In the genomic region with DNA sequence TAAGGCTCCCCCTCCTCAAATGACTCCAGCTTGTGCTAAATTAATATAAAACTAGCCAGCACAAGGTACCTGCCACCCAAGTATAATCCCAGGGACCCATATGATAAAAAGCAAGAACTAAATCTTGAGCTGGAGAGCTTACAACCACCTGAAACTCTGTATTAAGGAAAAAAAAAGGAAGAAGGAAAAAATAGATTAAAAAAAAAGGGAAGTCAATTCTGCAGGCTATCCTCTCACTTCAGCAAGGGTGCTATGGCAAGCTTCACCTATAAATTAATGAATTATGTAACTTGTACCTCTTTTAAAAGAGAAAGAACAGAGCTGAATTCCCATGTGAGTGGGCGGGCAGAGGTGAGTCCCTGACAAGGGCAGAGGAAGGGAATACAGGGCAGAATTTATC, we compare ENCODE assay signal across 31 mouse cellular contexts. TPM values are rescaled to one million over a fixed set of nuclear protein-coding genes. Genes with fewer than 3 reads are reported as not detected.
DNase-seq lines count a peak whose midpoint lies in the region; ATAC-seq and TF ChIP-seq lines count a peak whose summit lies in the region.
"Had no signal": no experiment of that assay in that cellular context is flagged by ENCODE, and none has a peak within 500 bp of the region (broad histone marks: within the 10 kb centered on the region; RNA-seq: fewer than 3 reads in every experiment).

No protein-coding gene starts in this region.

- no peaks in the 10 kb centered on the region for H3K27me3 ChIP-seq in heart, adult 2 months (ENCODE audit: control insufficient read depth, insufficient read depth, low read length)
- H3K27me3 ChIP-seq in heart, embryonic 15.5 days, result no peaks in the 10 kb centered on the region
- H3K27me3 ChIP-seq: limb, embryonic 12.5 days had no signal

- no peak for TF ChIP-seq EP300 in heart, adult 2 months (IDR thresholded peaks at IDR 0.05; ENCODE audit: insufficient read depth, low read depth, low read length)

- H3K4me2 ChIP-seq in heart, embryonic 15.5 days, result peak overlapping the region; percentile 26; the same call in 1 of the 2 replicates
- H3K4me2 ChIP-seq: limb, embryonic 12.5 days; liver, embryonic 11.5 days; midbrain, embryonic 11.5 days had no signal

- no peak for ATAC-seq in heart, embryonic 15.5 days (replicated peaks; ENCODE audit: insufficient number of reproducible peaks, insufficient read depth, low FRiP score, low read depth)
- ATAC-seq: forebrain, embryonic 14.5 days; liver, postnatal 0 days had no signal

- H3K9me3 ChIP-seq in heart, embryonic 15.5 days (replicated peaks), result no peaks in the 10 kb centered on the region
- H3K9me3 ChIP-seq: limb, embryonic 12.5 days had no signal

- intact Hi-C loops in heart, adult 2 months (cut with DNase I), result no loop called here
- intact Hi-C loops in heart, postnatal 36 days (cut with DNase I), result no loop called here
- intact Hi-C loops in heart, postnatal 25 days (cut with DNase I), result no loop called here

- no peak for DNase-seq in heart, adult 2 months
- no peak for DNase-seq in heart, postnatal 36 days
- no peak for DNase-seq in heart, postnatal 25 days (ENCODE audit: low spot score)
- no peak for DNase-seq in layer of hippocampus, adult 2 months (ENCODE audit: low spot score in 2 of 2)
- no peak for DNase-seq in layer of hippocampus, postnatal 25 days (ENCODE audit: extremely low spot score in 1 of 2, low spot score in 1 of 2)
- DNase-seq: cerebellum, adult 2 months; embryo, embryonic 11 days; liver, postnatal 0 days; thymus, adult 18-20 months; thymus, postnatal 4 days had no signal

- WGBS in heart, adult 2 months, result 52% methylated on average over 1 of the region's 1 CpGs
- 44% methylated on average over 1 of the region's 1 CpGs for WGBS in heart, embryonic 15.5 days
- WGBS in olfactory bulb, adult 2 months, result 63% methylated on average over 1 of the region's 1 CpGs

- TF ChIP-seq POLR2A in heart, adult 2 months (IDR thresholded peaks at IDR 0.05; ENCODE audit: insufficient read depth, low read depth, low read length), result no peak
- TF ChIP-seq POLR2A in olfactory bulb, adult 2 months (IDR thresholded peaks at IDR 0.05; ENCODE audit: insufficient read depth, low read depth, low read length), result no peak

- TF ChIP-seq CTCF in heart, adult 2 months (IDR thresholded peaks at IDR 0.05), result no peak
- TF ChIP-seq CTCF in layer of hippocampus, adult 2 months (conservative IDR thresholded peaks at IDR 0.05), result no peak
- TF ChIP-seq CTCF in olfactory bulb, adult 2 months (IDR thresholded peaks at IDR 0.05; ENCODE audit: insufficient read depth, low read depth, low read length), result no peak

- peak overlapping the region; percentile 24; the same call in 1 of the 2 replicates for H3K27ac ChIP-seq in heart, adult 2 months
- peak overlapping the region; percentile 80 for H3K27ac ChIP-seq in heart, embryonic 15.5 days
- peak overlapping the region; percentile 91 for H3K27ac ChIP-seq in layer of hippocampus, adult 2 months
- H3K27ac ChIP-seq in olfactory bulb, adult 2 months (ENCODE audit: insufficient read depth, low read depth, low read length), result peak overlapping the region; percentile 94; the same call in 1 of the 2 replicates
- H3K27ac ChIP-seq: kidney, postnatal 0 days; limb, embryonic 12.5 days had no signal

- H3K4me1 ChIP-seq in heart, adult 2 months (ENCODE audit: control insufficient read depth, insufficient read depth, low read length), result no peaks in the 10 kb centered on the region
- peaks cover 11% of the 10 kb centered on the region for H3K4me1 ChIP-seq in heart, embryonic 15.5 days (replicated peaks)
- H3K4me1 ChIP-seq in olfactory bulb, adult 2 months (ENCODE audit: control insufficient read depth, insufficient read depth, low read length), result peaks cover 19% of the 10 kb centered on the region
- H3K4me1 ChIP-seq: limb, embryonic 12.5 days had no signal

- H3K9ac ChIP-seq in heart, adult 2 months (ENCODE audit: low read depth, low read length), result no peak overlapping the region
- no peak overlapping the region for H3K9ac ChIP-seq in heart, embryonic 15.5 days
- H3K9ac ChIP-seq: liver, postnatal 0 days had no signal

- H3K36me3 ChIP-seq in heart, adult 2 months (ENCODE audit: control insufficient read depth, insufficient read depth, low read length), result no peaks in the 10 kb centered on the region
- no peaks in the 10 kb centered on the region for H3K36me3 ChIP-seq in heart, embryonic 15.5 days
- H3K36me3 ChIP-seq: limb, embryonic 12.5 days had no signal

- H3K4me3 ChIP-seq in heart, adult 2 months, result no peak overlapping the region
- H3K4me3 ChIP-seq in heart, embryonic 15.5 days, result no peak overlapping the region
- H3K4me3 ChIP-seq in layer of hippocampus, adult 2 months, result no peak overlapping the region
- no peak overlapping the region for H3K4me3 ChIP-seq in olfactory bulb, adult 2 months (ENCODE audit: insufficient read depth, low read depth, low read length)
- H3K4me3 ChIP-seq: limb, embryonic 12.5 days had no signal

- no peaks in the 10 kb centered on the region for H3K79me2 ChIP-seq in heart, adult 2 months (replicated peaks; ENCODE audit: control insufficient read depth, insufficient read depth, low read length)

RNA-seq across cellular contexts. Expression of a gene that starts 8.0 kb away (rescaled TPM):
- 1,000 to 10,000 TPM; 1,735 to 2,054 TPM for total RNA-seq in heart, adult 2 months (2021)
- 195 and 341 TPM in 2 replicates for polyA plus RNA-seq in heart, adult 2 months (2012; rRNA removed)
- total RNA-seq in heart, postnatal 36 days (2021), result 1,000 to 10,000 TPM; 1,603 to 1,774 TPM
- 1,413 and 1,738 TPM in 2 replicates for polyA plus RNA-seq in heart, embryonic 15.5 days (2015; fragmentation: Nextera tagmentation; extraction: Ambion mirVana)
- total RNA-seq in heart, postnatal 25 days (2021), result 1,000 to 10,000 TPM; 1,459 to 1,550 TPM
- 100 to 1,000 TPM; 713 to 750 TPM for total RNA-seq in layer of hippocampus, adult 2 months (2021)
- total RNA-seq in layer of hippocampus, postnatal 25 days (2021), result 100 to 1,000 TPM; 723 to 806 TPM
- not detected in 2 replicates for polyA plus RNA-seq in olfactory bulb, adult 2 months (2012; ENCODE audit: insufficient read depth, insufficient read length, low replicate concordance, missing spikeins)

RNA-seq across cellular contexts. Expression of a gene that starts 22.6 kb away (rescaled TPM):
- not detected for total RNA-seq in heart, adult 2 months (2021)
- polyA plus RNA-seq in heart, adult 2 months (2012; rRNA removed), result not detected in 2 replicates
- total RNA-seq in heart, postnatal 36 days (2021), result not detected
- not detected in 2 replicates for polyA plus RNA-seq in heart, embryonic 15.5 days (2015; fragmentation: Nextera tagmentation; extraction: Ambion mirVana)
- not detected for total RNA-seq in heart, postnatal 25 days (2021)
- not detected for total RNA-seq in layer of hippocampus, adult 2 months (2021)
- not detected for total RNA-seq in layer of hippocampus, postnatal 25 days (2021)
- not detected in 2 replicates for polyA plus RNA-seq in olfactory bulb, adult 2 months (2012; ENCODE audit: insufficient read depth, insufficient read length, low replicate concordance, missing spikeins)
- total RNA-seq: adrenal gland, postnatal 14 days; gastrocnemius, adult 8-10 months; hematopoietic stem cell, adult 5-6 weeks; layer of hippocampus, postnatal 10 days; left cerebral cortex, postnatal 10 days; megakaryocyte progenitor cell, adult 5-6 weeks; midbrain, postnatal 0 days had no signal
- polyA plus RNA-seq: cerebellum, adult 2 months; frontal cortex, adult 2 months; kidney, adult 2 months; kidney, postnatal 0 days; large intestine, adult 2 months; limb, embryonic 12.5 days; liver, embryonic 11.5 days; liver, postnatal 0 days; neural tube, embryonic 14.5 days had no signal

RNA-seq across cellular contexts. Expression of a gene that starts 42.0 kb away (rescaled TPM):
- not detected for total RNA-seq in heart, adult 2 months (2021)
- not detected in 2 replicates for polyA plus RNA-seq in heart, adult 2 months (2012; rRNA removed)
- total RNA-seq in heart, postnatal 36 days (2021), result not detected
- not detected in 2 replicates for polyA plus RNA-seq in heart, embryonic 15.5 days (2015; fragmentation: Nextera tagmentation; extraction: Ambion mirVana)
- total RNA-seq in heart, postnatal 25 days (2021), result not detected
- not detected for total RNA-seq in layer of hippocampus, adult 2 months (2021)
- not detected for total RNA-seq in layer of hippocampus, postnatal 25 days (2021)
- polyA plus RNA-seq in olfactory bulb, adult 2 months (2012; ENCODE audit: insufficient read depth, insufficient read length, low replicate concordance, missing spikeins), result not detected in 2 replicates
- total RNA-seq: adrenal gland, postnatal 14 days; gastrocnemius, adult 8-10 months; hematopoietic stem cell, adult 5-6 weeks; layer of hippocampus, postnatal 10 days; left cerebral cortex, postnatal 10 days; megakaryocyte progenitor cell, adult 5-6 weeks had no signal
- polyA plus RNA-seq: cerebellum, adult 2 months; forebrain, embryonic 14.5 days; intestine, embryonic 14.5 days; kidney, adult 2 months; kidney, postnatal 0 days; large intestine, adult 2 months; limb, embryonic 12.5 days; liver, embryonic 11.5 days; liver, postnatal 0 days; midbrain, embryonic 11.5 days; midbrain, postnatal 0 days; neural tube, embryonic 14.5 days; small intestine, adult 2 months; stomach, embryonic 16.5 days had no signal

RNA-seq across cellular contexts. Expression of a gene that starts 44.3 kb away (rescaled TPM):
- total RNA-seq in heart, adult 2 months (2021), result 1 to 10 TPM; 1.3 to 1.5 TPM
- 0.97 and 1.4 TPM in 2 replicates for polyA plus RNA-seq in heart, adult 2 months (2012; rRNA removed)
- 1 to 10 TPM; 1.6 to 1.8 TPM for total RNA-seq in heart, postnatal 36 days (2021)
- polyA plus RNA-seq in heart, embryonic 15.5 days (2015; fragmentation: Nextera tagmentation; extraction: Ambion mirVana), result 5.3 and 7.7 TPM in 2 replicates
- 1 to 10 TPM in 1 of 2 experiments, under 1 TPM in 1; 0.83 to 1.2 TPM for total RNA-seq in heart, postnatal 25 days (2021)
- 100 to 1,000 TPM; 169 to 174 TPM for total RNA-seq in layer of hippocampus, adult 2 months (2021)
- total RNA-seq in layer of hippocampus, postnatal 25 days (2021), result 100 to 1,000 TPM; 125 to 143 TPM
- polyA plus RNA-seq in olfactory bulb, adult 2 months (2012; ENCODE audit: insufficient read depth, insufficient read length, low replicate concordance, missing spikeins), result not detected in 2 replicates
- total RNA-seq: hematopoietic stem cell, adult 5-6 weeks; megakaryocyte progenitor cell, adult 5-6 weeks had no signal

RNA-seq across cellular contexts. Expression of a gene that starts 50.8 kb away (rescaled TPM):
- total RNA-seq in heart, adult 2 months (2021), result not detected
- 0.61 TPM in 1 of 2 replicates, not detected in the other for polyA plus RNA-seq in heart, adult 2 months (2012; rRNA removed)
- not detected for total RNA-seq in heart, postnatal 36 days (2021)
- polyA plus RNA-seq in heart, embryonic 15.5 days (2015; fragmentation: Nextera tagmentation; extraction: Ambion mirVana), result 5.2 and 42.7 TPM in 2 replicates
- total RNA-seq in heart, postnatal 25 days (2021), result not detected
- not detected for total RNA-seq in layer of hippocampus, adult 2 months (2021)
- not detected for total RNA-seq in layer of hippocampus, postnatal 25 days (2021)
- polyA plus RNA-seq in olfactory bulb, adult 2 months (2012; ENCODE audit: insufficient read depth, insufficient read length, low replicate concordance, missing spikeins), result not detected in 2 replicates
- total RNA-seq: adrenal gland, postnatal 14 days; gastrocnemius, adult 8-10 months; hematopoietic stem cell, adult 5-6 weeks; layer of hippocampus, postnatal 10 days; left cerebral cortex, postnatal 10 days; megakaryocyte progenitor cell, adult 5-6 weeks had no signal
- polyA plus RNA-seq: midbrain, embryonic 11.5 days; neural tube, embryonic 14.5 days had no signal

Comparison
In these comparisons a context has a peak if more than half of its experiments do, and no peak if none do; other contexts are left out.
1. H3K27ac ChIP-seq: peak in every context shown above with its lines; median percentile 94 in olfactory bulb, adult 2 months; 91 in layer of hippocampus, adult 2 months; 80 in heart, embryonic 15.5 days; 24 in heart, adult 2 months.